Mouse (Mus musculus) lung, embryonic 15.5 days (tissue): ENCODE measurements at regions not wholly inside any gene's neighbourhood (a gene's known extent, or its start where the extent isn't known, plus 50 kb on each side); places are given as distances from the start of the nearest gene placed in this dataset.

Experiments used
- ATAC-seq: fragments of 200-750 bp; cut with Nextera tagmentation; 2 replicates; pipeline ENCODE4 v1.8.0; 2017; ENCODE audit warnings: moderate number of reproducible peaks, borderline replicate concordance; ENCODE audit not compliant: low FRiP score, low TSS enrichment; ENCODE audit errors: extremely low read depth
- H3K27ac ChIP-seq: fragments of 300-500 bp; sonication (generic); 2 replicates; pipeline ENCODE4 v1.5.1; 2015; ENCODE audit warnings: moderate library complexity, mild to moderate bottlenecking, inconsistent platforms
- H3K27me3 ChIP-seq: fragments of 300-500 bp; sonication (generic); 2 replicates; pipeline ENCODE4 v1.6.1; 2015; ENCODE audit warnings: inconsistent platforms
- H3K36me3 ChIP-seq: fragments of 300-500 bp; sonication (generic); 2 replicates; pipeline ENCODE4 v1.6.1; 2015; ENCODE audit warnings: inconsistent platforms
- H3K4me1 ChIP-seq: fragments of 300-500 bp; sonication (generic); 2 replicates; pipeline ENCODE4 v1.6.1; 2015; ENCODE audit warnings: inconsistent platforms
- H3K4me2 ChIP-seq: fragments of 300-500 bp; sonication (generic); 2 replicates; pipeline ENCODE4 v1.6.1; 2015; ENCODE audit warnings: inconsistent platforms, mild to moderate bottlenecking, moderate library complexity
- H3K4me3 ChIP-seq: fragments of 300-500 bp; sonication (generic); 2 replicates; pipeline ENCODE4 v1.5.1; 2015; ENCODE audit warnings: mild to moderate bottlenecking, inconsistent platforms
- H3K9ac ChIP-seq: fragments of 300-500 bp; sonication (generic); 2 replicates; pipeline ENCODE4 v1.6.1; 2015; ENCODE audit warnings: inconsistent platforms
- H3K9me3 ChIP-seq: fragments of 300-500 bp; sonication (generic); 2 replicates; pipeline ENCODE4 v1.6.1; 2016; ENCODE audit warnings: inconsistent platforms
- WGBS: fragments of 180-500 bp; shearing (Covaris S2); methylation state at CpG from one replicate; pipeline ENCODE4 v1.1.7; 2015; 5-methylcytosine and 5-hydroxymethylcytosine counted together

DNA sequence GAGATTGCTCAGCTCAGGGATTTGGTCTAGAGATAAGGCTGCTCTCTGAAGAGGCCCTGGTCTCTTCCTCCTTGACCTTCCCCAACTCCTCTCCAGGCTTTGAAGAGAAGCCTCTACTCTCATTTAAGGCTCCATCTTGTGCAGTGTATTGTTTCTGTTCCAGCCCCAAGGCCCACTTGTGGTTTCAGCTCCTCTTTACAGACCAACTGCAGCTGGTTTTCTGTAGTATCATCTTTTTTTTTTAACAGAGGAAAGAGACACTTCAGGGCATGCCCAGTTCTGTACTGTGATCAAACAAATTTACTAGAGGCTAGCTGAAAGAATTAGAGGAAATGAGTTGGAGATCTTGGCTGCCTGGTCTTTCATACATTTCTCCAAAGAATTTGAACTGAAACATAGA is 145.4 kb upstream of the Dcn start:
- no peak for ATAC-seq
- Histone ChIP-seq H3K9me3 (no peaks in the 10 kb centered on the region), H3K9ac (no peak overlapping the region), H3K4me2 (no peak overlapping the region), H3K36me3 (no peaks in the 10 kb centered on the region), H3K4me3 (no peak overlapping the region), H3K27ac (no peak overlapping the region), H3K27me3 (no peaks in the 10 kb centered on the region), H3K4me1 (0 out of 2 replicates have a peak, but pooled peaks cover 6% of the 10 kb centered on the region)

DNA sequence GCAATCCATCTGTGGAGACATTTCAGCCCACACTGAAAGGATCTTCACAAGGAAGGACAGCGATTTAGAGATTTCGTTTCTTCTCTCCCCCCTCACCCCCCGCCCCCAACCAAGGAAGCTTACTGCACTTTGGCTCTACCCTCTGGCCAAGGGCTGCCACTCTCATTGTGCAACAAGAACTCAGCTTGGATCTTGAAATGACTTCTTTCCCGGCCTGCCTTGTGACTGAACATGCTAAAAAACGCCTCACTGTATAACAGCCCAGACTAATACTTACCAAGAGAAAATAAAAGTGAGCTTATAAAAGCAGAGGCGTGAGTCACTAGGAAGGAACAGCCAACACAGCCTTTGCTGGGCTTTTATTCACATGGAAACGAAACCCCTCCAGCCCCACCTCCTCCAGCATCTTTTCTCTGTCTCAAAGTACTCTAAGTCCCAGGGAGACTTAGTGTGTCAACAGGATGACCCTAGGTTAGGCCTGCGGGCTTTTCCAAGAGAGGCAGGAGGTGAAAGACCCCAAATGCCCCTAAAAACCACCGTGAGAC is 144.7 kb upstream of the Dcn start:
- H3K9ac ChIP-seq: no peak overlapping the region
- no peaks in the 10 kb centered on the region for H3K27me3 ChIP-seq
- WGBS: 65% methylated on average over 9 of the region's 9 CpGs
- no peaks in the 10 kb centered on the region for H3K36me3 ChIP-seq
- H3K4me3 ChIP-seq: no peak overlapping the region
- no peaks in the 10 kb centered on the region for H3K9me3 ChIP-seq
- 0 out of 2 replicates have a peak overlapping the region, but pooled peaks have one; percentile 31 for H3K27ac ChIP-seq
- no peak for ATAC-seq
- H3K4me1 ChIP-seq: 0 out of 2 replicates have a peak, but pooled peaks cover 6% of the 10 kb centered on the region
- no peak overlapping the region for H3K4me2 ChIP-seq

DNA sequence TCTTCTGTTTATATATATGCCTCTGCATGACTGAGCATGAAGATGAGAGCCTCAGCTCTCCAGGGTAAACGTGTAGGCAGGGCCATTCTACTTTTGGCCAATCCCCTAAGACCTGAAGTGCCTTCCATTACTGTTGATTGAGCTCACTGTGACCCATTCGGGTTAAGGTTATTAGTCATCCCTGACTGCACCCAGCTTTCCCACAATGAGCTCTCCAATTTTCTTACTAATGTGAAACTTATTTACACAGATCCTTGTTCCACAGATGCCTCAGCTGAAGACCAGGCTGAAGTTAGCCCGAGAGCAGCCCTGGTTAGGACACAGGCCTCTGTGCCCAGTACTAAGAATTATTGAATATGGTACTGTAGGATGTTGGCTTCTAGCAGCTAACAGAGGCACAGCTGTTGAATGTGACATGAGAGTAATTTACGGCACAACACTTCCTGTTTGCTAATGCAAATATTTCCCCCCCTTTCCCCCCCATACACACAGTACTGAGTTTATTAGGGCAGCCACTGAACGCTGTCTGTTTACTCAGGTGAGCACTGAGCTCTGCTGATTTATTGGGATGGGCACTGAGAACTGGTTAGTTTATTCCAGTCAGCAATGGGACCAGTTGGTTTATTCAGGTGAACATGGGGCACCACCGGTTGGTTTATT is 141.2 kb upstream of the Dcn start:
- no peak overlapping the region for H3K4me2 ChIP-seq
- H3K4me1 ChIP-seq: 0 out of 2 replicates have a peak, but pooled peaks cover 10% of the 10 kb centered on the region
- no peak overlapping the region for H3K9ac ChIP-seq
- WGBS: 61% methylated on average over 6 of the region's 6 CpGs
- no peaks in the 10 kb centered on the region for H3K36me3 ChIP-seq
- H3K9me3 ChIP-seq: no peaks in the 10 kb centered on the region
- no peaks in the 10 kb centered on the region for H3K27me3 ChIP-seq
- no peak for ATAC-seq
- H3K4me3 ChIP-seq: no peak overlapping the region
- H3K27ac ChIP-seq: no peak overlapping the region

DNA sequence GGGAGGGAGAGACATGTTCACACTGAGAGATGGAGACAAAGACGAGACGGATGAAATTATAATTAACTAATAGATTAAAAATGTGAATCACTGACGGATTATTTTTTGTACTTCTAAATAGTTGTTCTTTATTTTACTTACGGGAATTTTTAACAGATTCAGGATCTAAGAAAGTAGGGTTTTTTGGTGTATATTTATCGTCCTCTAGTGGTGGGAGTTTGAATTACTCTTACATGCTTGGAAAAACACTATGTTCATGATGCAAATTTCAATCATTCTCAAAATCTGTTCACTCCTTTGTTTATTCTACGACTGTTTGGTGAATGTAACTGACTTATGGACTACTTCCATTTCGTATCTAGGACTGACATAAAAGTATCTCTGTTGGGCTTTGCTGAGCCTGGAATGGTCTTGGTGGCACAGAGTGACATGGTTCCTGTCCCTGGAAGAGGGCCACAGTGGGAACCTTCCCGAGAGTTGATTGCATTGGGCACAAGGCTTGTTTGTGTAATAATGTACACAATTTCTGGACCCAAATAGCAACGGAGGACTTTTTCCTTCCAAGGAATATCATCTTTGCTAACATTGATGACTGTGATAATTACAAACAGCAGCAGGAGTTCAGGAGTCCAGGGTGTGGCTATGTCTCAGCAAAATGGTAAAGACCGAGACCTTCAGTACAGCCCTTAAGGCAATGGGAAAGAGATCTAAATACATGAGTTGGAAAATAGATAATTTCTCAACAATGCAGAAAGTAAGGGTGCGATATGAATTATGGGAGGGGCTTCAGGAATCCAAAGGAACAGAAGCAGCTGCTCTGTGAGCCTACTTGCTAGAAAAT is 139.3 kb upstream of the Dcn start:
- ATAC-seq: no peak
- Histone ChIP-seq H3K27me3 (no peaks in the 10 kb centered on the region), H3K4me2 (no peak overlapping the region), H3K36me3 (no peaks in the 10 kb centered on the region), H3K4me1 (0 out of 2 replicates have a peak, but pooled peaks cover 3% of the 10 kb centered on the region), H3K4me3 (no peak overlapping the region), H3K9ac (no peak overlapping the region), H3K27ac (no peak overlapping the region), H3K9me3 (no peaks in the 10 kb centered on the region)
- 32% methylated on average over 11 of the region's 11 CpGs for WGBS

DNA sequence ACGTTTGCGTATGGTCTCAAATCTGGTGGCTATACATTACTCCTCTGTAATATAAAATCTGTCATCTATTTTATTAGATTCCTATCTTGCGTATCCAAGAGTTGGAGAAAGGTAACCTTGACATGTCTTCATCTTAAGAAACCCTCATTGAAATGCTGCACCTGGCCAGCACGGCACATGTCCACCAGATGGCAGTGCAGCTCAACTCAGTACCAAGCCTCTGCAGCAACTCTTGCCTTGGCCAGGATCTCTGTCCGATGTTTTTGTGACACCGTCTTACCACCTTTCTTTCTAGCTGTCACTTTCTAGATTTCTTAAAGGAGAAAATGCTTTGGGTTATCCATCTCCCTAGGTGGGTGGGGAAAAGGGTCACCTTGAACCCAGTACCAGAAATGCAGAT is 134.1 kb upstream of the Dcn start:
- 27% methylated on average over 6 of the region's 6 CpGs for WGBS
- no peak overlapping the region for H3K9ac ChIP-seq
- no peaks in the 10 kb centered on the region for H3K27me3 ChIP-seq
- H3K4me3 ChIP-seq: no peak overlapping the region
- H3K9me3 ChIP-seq: no peaks in the 10 kb centered on the region
- ATAC-seq: no peak
- no peak overlapping the region for H3K27ac ChIP-seq
- no peaks in the 10 kb centered on the region for H3K4me1 ChIP-seq
- H3K36me3 ChIP-seq: no peaks in the 10 kb centered on the region
- no peak overlapping the region for H3K4me2 ChIP-seq

DNA sequence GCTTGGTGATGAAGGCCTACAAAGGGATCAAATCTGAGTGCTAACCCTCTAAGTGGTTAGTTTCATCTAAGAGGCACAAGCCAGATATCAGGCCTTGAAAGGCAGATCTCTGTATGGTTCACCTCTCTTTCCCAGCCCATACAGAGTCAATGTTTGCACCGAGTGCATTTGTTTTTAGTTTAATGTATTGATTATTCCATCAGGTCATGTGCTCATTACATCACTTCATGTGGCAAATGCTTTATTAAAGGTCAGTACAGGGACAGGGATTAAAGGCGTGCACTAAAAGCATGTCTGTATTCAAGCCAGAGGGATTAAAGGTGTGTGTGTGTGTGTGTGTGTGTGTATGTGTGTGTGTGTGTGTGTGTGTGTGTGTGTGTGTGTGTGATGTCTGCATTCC is 132.5 kb upstream of the Dcn start:
- no peaks in the 10 kb centered on the region for H3K36me3 ChIP-seq
- H3K9me3 ChIP-seq: no peaks in the 10 kb centered on the region
- H3K27ac ChIP-seq: no peak overlapping the region
- no peaks in the 10 kb centered on the region for H3K27me3 ChIP-seq
- ATAC-seq: no peak
- H3K4me2 ChIP-seq: no peak overlapping the region
- no peak overlapping the region for H3K4me3 ChIP-seq
- no peak overlapping the region for H3K9ac ChIP-seq
- WGBS: 87% methylated on average over 2 of the region's 2 CpGs
- no peaks in the 10 kb centered on the region for H3K4me1 ChIP-seq

DNA sequence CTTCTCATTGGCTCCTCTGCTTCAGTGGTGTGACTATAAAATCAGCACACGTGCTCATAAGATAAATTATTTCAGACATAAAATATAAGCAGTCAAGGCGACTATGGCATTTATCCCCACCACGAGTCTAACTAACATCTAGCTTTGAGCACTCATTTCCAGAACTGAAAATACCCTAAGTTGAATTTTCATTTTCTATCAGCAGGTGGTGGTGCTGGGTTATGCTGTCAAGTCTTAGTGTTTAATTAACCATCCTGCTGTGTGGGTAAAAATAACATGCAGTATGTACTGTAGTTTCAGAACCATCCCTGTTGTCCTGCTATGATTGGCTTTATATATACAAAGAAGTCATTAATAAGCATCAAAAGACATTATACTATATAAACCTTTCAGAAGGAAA is 110.8 kb upstream of the Dcn start:
- 61% methylated on average over 3 of the region's 3 CpGs for WGBS
- H3K27me3 ChIP-seq: no peaks in the 10 kb centered on the region
- no peaks in the 10 kb centered on the region for H3K4me1 ChIP-seq
- no peak overlapping the region for H3K9ac ChIP-seq
- no peak overlapping the region for H3K4me3 ChIP-seq
- no peak overlapping the region for H3K4me2 ChIP-seq
- H3K36me3 ChIP-seq: no peaks in the 10 kb centered on the region
- ATAC-seq: no peak
- no peaks in the 10 kb centered on the region for H3K9me3 ChIP-seq
- H3K27ac ChIP-seq: no peak overlapping the region

DNA sequence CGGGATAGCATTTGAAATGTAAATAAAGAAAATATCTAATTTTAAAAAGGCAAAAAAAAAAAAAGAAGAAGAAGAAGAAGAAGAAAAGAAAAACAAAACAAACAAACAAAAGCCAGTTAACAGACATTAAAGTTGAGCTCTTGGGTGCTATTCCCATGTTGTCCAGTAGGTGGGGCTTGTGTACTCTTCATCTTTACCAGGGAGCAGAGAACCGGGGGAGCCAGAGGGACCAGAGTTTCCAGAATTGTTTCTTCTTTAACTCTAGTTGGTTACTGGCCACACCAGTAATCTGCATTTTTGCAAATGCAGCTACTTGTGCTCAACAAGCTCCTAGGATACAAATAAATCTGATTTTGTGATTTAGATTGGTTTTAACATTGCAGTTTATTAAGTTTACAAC is 103.6 kb upstream of the Dcn start:
- no peak overlapping the region for H3K9ac ChIP-seq
- no peak for ATAC-seq
- no peaks in the 10 kb centered on the region for H3K27me3 ChIP-seq
- H3K27ac ChIP-seq: no peak overlapping the region
- H3K36me3 ChIP-seq: no peaks in the 10 kb centered on the region
- 13% methylated on average over 2 of the region's 2 CpGs for WGBS
- H3K4me1 ChIP-seq: no peaks in the 10 kb centered on the region
- no peak overlapping the region for H3K4me3 ChIP-seq
- no peaks in the 10 kb centered on the region for H3K9me3 ChIP-seq
- H3K4me2 ChIP-seq: no peak overlapping the region

DNA sequence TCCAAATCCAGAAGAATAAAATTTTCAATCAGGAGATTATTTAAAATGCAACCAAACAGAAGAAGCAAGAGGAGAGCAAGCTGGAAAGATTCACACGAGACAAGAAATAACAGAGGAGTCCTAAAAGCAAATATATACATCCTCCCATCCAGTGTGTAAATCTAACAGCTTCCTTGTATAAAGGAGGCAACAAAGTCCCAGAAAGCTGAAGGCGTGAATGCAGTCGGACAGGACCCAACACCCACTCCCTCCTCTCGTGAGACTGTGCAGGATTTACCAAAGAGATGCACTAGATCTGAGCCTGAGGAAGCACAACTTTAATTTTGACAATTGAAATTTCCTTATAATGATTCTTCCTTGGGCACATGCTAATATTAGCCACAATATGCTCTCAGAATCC is 103.0 kb upstream of the Dcn start:
- Histone ChIP-seq H3K27me3 (no peaks in the 10 kb centered on the region), H3K36me3 (no peaks in the 10 kb centered on the region), H3K4me3 (no peak overlapping the region), H3K9me3 (no peaks in the 10 kb centered on the region), H3K4me1 (no peaks in the 10 kb centered on the region), H3K27ac (no peak overlapping the region), H3K9ac (no peak overlapping the region), H3K4me2 (no peak overlapping the region)
- no peak for ATAC-seq
- 45% methylated on average over 4 of the region's 4 CpGs for WGBS

DNA sequence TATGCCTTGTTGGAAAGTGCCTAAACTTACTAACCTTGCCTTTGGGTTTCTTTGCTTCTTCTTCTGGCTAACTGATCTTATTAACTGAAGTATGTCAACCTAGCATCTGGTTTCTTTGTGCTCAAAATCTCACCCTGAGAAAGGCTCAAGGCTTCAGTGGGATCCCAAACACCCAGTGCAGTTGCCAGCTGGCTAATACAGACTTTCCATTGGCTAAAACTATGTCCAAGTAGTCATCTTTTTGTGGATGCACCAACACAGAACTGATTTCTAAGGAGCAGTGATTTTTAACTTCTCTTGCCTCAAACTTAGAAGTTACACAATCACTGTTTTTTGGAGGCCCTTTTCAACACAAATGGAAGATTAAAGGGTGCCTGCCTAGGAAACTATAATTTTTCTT is 97.8 kb upstream of the Dcn start:
- Histone ChIP-seq H3K27ac (no peak overlapping the region), H3K4me2 (no peak overlapping the region), H3K36me3 (no peaks in the 10 kb centered on the region), H3K4me1 (no peaks in the 10 kb centered on the region), H3K9me3 (no peaks in the 10 kb centered on the region), H3K4me3 (no peak overlapping the region), H3K27me3 (no peaks in the 10 kb centered on the region), H3K9ac (no peak overlapping the region)
- no peak for ATAC-seq

DNA sequence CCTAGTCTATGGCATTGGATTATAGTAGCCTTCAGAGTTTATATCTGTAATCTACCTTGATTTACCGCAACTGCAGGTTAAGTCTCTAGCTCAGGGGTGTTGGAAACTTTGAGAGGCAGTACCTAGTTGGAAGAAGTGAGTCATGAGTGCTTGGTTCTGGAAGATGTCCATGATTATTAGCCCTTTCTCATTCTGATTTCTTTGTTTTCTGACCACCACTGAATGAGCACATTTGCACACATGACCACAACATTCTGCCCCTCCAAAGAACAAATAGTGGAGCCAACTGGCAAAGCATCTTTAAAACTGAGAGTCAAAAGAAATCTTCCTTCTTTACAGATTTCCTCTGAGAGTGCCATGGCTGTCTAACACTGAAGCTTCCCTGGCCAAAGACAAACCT is 95.5 kb upstream of the Dcn start:
- WGBS: 100% methylated on average over 1 of the region's 1 CpGs
- H3K4me3 ChIP-seq: no peak overlapping the region
- no peak overlapping the region for H3K9ac ChIP-seq
- ATAC-seq: no peak
- no peaks in the 10 kb centered on the region for H3K4me1 ChIP-seq
- no peaks in the 10 kb centered on the region for H3K9me3 ChIP-seq
- no peak overlapping the region for H3K27ac ChIP-seq
- H3K4me2 ChIP-seq: no peak overlapping the region
- no peaks in the 10 kb centered on the region for H3K36me3 ChIP-seq
- H3K27me3 ChIP-seq: no peaks in the 10 kb centered on the region

DNA sequence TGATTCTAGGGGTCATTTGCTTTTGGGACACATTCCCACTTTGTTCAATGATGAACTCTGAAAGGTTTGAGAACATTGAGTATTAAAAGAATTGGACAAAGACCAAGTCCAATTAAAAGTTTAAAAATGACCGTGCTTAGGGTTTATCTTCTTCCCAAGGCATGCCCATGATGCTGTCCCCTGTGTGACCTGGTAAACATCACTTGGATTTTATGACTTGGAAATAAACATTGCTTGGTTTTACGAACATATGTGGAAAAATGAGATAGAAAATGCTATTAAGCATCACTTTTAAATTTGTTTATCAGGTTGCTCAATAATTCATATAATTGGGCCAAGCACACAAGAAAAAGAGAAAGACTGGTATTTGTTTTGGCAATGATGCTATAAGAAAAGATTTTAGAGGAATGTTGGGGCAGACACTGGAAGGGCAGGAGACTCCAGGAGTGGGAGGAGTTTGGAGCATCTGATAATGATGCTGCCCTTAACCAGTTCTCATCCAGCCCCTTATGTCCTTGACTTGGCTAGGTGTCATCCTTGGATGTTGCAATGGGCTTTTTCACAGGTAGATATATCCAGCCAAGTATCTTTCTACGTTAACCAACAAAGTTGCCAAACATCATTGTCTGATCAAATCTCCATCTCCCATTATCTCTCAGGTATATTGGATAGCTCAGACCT is 92.1 kb upstream of the Dcn start:
- WGBS: 52% methylated on average over 3 of the region's 3 CpGs
- Histone ChIP-seq H3K4me3 (no peak overlapping the region), H3K4me1 (no peaks in the 10 kb centered on the region), H3K36me3 (no peaks in the 10 kb centered on the region), H3K9me3 (no peaks in the 10 kb centered on the region), H3K27me3 (no peaks in the 10 kb centered on the region), H3K9ac (no peak overlapping the region), H3K4me2 (no peak overlapping the region), H3K27ac (no peak overlapping the region)
- no peak for ATAC-seq
